Mouse (Mus musculus): ENCODE measurements around the gene Prkag2. TPM values are rescaled to one million over a fixed set of nuclear protein-coding genes. Genes with fewer than 3 reads are reported as not detected.
A peak's percentile ranks its signal among the peaks of the same experiment; 100 is the strongest.
"Not testable (repeated sequence)": the region's sequence is repeated elsewhere in the genome, so short reads cannot be mapped to it uniquely, and the experiment has no call there.

Prkag2 gene
- polyA plus RNA-seq, 1 experiment from 2014 or later, result 40.3 TPM

DNA sequence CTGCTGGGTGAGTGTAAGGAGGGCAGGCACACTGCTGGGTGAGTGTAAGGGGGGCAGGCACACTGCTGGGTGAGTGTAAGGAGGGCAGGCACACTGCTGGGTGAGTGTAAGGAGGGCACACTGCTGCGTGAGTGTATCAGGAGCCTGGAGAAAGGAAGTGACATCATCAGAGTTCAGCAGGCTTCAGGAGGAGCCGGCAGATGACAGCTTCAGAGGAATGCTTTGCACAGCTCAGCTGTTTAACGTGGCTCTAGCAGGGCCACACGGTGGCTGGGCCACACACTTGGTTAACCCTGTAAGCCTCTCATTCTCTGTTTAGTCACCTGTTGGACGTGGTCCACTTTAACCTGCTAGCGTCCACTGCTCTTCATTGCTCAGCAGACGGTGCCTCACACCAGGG is 16.6 kb downstream of the Prkag2 start:
- no peaks in the 10 kb centered on the region for H3K36me3 ChIP-seq
- H3K9me3 ChIP-seq (replicated peaks), result no peaks in the 10 kb centered on the region
- ATAC-seq (replicated peaks; ENCODE audit: low FRiP score), result no peak
- no peak overlapping the region for H3K4me3 ChIP-seq (replicated peaks)
- H3K4me2 ChIP-seq, result no peak overlapping the region
- no peak overlapping the region for H3K27ac ChIP-seq
- WGBS, result 40% methylated on average over 7 of the region's 7 CpGs
- H3K4me1 ChIP-seq, result peaks cover 25% of the 10 kb centered on the region
- H3K27me3 ChIP-seq, result no peaks in the 10 kb centered on the region
- H3K9ac ChIP-seq, result no peak overlapping the region

DNA sequence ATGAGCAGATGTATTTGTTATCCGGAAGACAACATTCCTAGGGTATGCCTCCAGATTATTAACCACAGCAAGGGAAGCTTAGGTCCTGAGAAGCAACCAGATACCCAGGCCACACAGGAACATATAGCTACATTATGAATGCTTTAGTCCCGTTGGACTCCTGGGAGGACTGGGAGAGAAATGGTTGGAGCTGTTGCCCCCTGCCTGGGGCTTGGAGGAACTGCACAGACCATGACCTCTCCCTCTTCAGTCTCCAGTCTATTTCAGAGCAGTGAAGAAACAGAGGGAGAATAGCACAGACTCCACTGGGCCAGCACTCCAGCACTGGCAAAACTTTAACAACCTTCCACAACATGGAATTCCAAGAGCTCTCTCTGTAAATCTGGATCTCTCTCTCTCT is 17.9 kb downstream of the Prkag2 start:
- H3K36me3 ChIP-seq, result no peaks in the 10 kb centered on the region
- H3K4me3 ChIP-seq (replicated peaks), result no peak overlapping the region
- ATAC-seq (replicated peaks; ENCODE audit: low FRiP score), result peak; percentile 62
- H3K9me3 ChIP-seq (replicated peaks), result no peaks in the 10 kb centered on the region
- peaks cover 37% of the 10 kb centered on the region for H3K4me1 ChIP-seq
- H3K27me3 ChIP-seq, result no peaks in the 10 kb centered on the region
- no peak overlapping the region for H3K27ac ChIP-seq
- no peak overlapping the region for H3K9ac ChIP-seq
- no peak overlapping the region for H3K4me2 ChIP-seq
- 45% methylated on average over 2 of the region's 2 CpGs for WGBS

DNA sequence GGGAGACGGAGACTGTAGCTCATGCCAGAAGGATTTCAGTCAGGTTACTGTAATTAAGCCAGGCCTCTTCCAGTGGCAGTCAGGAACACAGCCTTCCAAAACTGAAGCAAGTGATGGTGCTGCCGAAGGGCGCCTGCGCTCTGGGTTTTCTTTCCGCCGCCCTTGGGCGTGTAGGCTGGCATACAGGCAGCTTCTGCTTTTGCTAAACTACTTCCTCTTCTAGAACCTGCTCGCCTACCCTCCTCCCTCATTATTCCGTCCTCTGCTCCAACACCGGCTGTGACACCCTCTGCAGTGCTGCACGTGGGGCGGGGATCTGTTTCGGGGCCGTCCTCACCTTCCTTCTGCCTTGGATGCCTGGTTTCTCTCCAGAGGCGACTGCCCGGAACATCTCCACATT is 18.9 kb downstream of the Prkag2 start:
- Histone ChIP-seq H3K9me3 (replicated peaks) (no peaks in the 10 kb centered on the region), H3K4me1 (peaks cover 37% of the 10 kb centered on the region), H3K27me3 (no peaks in the 10 kb centered on the region), H3K9ac (no peak overlapping the region), H3K36me3 (no peaks in the 10 kb centered on the region), H3K27ac (no peak overlapping the region), H3K4me2 (no peak overlapping the region), H3K4me3 (replicated peaks) (no peak overlapping the region)
- no peak for ATAC-seq (replicated peaks; ENCODE audit: low FRiP score)
- WGBS, result 69% methylated on average over 16 of the region's 16 CpGs

DNA sequence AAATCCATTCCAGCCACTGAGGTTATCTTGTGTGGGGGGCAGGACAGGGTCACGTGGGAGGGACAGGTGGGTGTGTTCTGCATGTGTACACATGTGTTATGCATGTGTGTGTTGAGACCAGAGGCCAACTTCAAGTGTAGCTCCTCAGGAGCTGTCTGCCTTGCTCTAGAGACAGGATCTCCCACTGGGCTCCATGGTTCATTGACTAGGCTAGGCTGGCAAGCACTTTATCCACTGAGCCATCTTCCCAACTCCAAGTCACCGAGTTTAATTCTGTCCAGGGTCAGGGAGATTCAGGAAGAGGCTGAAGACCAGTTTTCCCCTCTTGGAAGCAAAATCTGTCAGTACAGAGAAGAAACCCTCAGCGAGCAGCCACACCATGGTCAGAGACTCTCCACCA is 19.4 kb downstream of the Prkag2 start:
- Histone ChIP-seq H3K9me3 (replicated peaks) (no peaks in the 10 kb centered on the region), H3K27ac (no peak overlapping the region), H3K9ac (no peak overlapping the region), H3K36me3 (no peaks in the 10 kb centered on the region), H3K4me1 (peaks cover 34% of the 10 kb centered on the region), H3K27me3 (no peaks in the 10 kb centered on the region), H3K4me2 (no peak overlapping the region), H3K4me3 (replicated peaks) (no peak overlapping the region)
- no peak for ATAC-seq (replicated peaks; ENCODE audit: low FRiP score)
- WGBS, result 61% methylated on average over 3 of the region's 3 CpGs

DNA sequence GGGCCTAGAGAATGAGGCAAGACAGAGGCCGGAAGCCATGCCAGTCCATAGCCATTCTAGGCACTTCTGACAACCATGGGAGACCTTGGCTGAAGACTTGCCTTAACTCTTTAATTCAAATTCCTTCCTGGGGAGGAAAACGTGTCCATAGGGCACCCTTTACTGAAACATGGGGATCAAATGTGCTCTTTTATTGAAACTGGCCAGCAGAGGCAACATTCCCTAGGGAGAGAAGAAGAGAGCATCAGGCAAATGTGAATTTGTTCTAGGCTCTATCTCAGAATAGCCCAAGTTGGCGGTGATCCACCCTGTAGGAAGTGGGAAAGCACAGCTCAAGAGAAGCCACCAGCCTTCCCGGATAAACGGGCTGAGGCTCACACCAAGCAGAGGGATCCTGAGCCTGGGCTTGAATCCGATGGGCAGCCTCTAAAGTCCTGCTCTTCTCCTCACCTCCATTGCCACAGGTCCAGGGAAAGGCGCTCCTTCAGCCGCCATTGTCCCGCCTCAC is 19.9 kb downstream of the Prkag2 start:
- WGBS, result 91% methylated on average over 9 of the region's 9 CpGs
- no peaks in the 10 kb centered on the region for H3K9me3 ChIP-seq (replicated peaks)
- no peaks in the 10 kb centered on the region for H3K27me3 ChIP-seq
- H3K9ac ChIP-seq, result no peak overlapping the region
- H3K4me1 ChIP-seq, result peaks cover 36% of the 10 kb centered on the region
- ATAC-seq (replicated peaks; ENCODE audit: low FRiP score), result no peak
- H3K4me3 ChIP-seq (replicated peaks), result no peak overlapping the region
- no peaks in the 10 kb centered on the region for H3K36me3 ChIP-seq
- H3K27ac ChIP-seq, result no peak overlapping the region
- no peak overlapping the region for H3K4me2 ChIP-seq

DNA sequence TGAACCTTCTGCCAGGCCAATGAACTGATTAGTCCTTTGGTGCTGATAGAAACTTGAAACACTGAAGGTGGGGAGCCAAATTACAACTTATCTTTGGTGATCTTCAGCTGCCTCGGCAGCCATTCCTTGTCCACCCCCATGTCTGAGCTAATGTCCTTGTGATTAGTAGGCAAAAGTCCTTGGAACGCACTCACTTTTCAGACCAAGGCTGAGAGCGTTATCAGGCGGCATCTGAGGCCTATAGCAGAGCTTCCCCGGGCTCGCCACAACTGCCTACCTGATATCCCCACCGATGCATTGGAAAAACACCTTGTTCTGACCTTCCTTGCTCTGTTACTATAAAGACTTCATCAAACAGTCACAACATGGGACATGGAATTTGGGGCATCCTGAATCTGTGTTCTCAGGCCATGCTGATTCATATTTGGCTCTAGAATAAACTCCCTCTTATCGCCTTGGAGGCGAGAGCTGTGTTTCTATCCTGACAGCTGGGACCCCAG is 20.6 kb downstream of the Prkag2 start:
- Histone ChIP-seq H3K36me3 (no peaks in the 10 kb centered on the region), H3K4me1 (peaks cover 41% of the 10 kb centered on the region), H3K27me3 (no peaks in the 10 kb centered on the region), H3K27ac (no peak overlapping the region), H3K4me2 (no peak overlapping the region), H3K9ac (no peak overlapping the region), H3K9me3 (replicated peaks) (no peaks in the 10 kb centered on the region), H3K4me3 (replicated peaks) (no peak overlapping the region)
- WGBS, result 86% methylated on average over 9 of the region's 9 CpGs
- no peak for ATAC-seq (replicated peaks; ENCODE audit: low FRiP score)

DNA sequence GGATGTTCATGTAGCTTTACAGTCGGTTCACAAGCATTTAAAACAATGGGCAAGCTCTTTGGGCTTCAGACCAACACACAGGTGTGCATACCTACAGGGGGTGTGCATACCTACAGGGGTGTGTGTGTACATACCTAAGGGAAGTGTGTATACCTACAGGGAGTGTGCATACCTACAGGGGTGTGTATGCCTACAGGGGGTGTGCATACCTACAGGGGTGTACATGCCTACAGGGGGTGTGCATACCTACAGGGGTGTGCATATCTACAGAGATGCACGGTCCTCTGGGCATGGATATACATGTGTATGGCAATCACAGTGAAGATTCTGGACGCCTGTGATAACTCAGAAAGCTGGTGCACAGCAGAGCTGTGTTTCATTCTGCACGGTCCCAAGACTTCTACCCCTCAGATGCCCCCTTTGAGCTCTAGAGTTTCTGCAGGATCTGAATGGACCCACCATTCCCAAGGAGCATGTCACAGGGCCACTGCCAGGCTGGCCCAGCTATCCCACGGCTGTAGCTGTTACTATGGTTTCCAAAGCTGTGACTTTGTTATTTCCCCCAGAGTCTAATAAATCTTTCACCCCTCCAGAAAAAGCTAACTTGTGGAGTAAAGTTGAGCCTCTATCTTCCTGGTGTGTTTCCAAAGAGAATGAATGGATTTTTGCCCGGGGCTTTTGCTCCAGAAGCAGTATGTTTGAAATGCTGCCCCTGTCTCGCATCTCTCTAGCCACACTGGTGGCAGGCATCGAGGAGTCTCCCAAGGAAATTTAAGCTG is 22.4 kb downstream of the Prkag2 start:
- no peak for ATAC-seq (replicated peaks; ENCODE audit: low FRiP score)
- Histone ChIP-seq H3K9ac (no peak overlapping the region), H3K27ac (no peak overlapping the region), H3K4me1 (peaks cover 38% of the 10 kb centered on the region), H3K4me2 (no peak overlapping the region), H3K9me3 (replicated peaks) (no peaks in the 10 kb centered on the region), H3K4me3 (replicated peaks) (no peak overlapping the region), H3K27me3 (no peaks in the 10 kb centered on the region), H3K36me3 (no peaks in the 10 kb centered on the region)
- WGBS, result 50% methylated on average over 8 of the region's 8 CpGs

DNA sequence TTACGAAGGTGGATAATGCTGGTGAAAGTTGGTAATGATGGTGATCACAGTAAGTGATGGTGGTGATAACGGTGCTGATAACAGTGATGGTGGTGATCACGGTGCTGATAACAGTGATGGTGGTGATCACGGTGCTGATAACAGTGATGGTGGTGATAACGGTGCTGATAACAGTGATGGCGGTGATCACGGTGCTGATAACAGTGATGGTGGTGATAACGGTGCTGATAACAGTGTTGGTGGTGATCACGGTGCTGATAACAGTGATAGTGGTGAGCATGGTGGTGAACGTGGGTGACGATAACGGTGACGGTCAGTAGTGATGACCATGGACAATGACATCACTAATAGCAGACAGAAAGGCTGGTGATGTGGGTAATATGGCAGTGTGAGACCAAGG is 23.2 kb downstream of the Prkag2 start:
- not testable (repeated sequence) for H3K4me2 ChIP-seq; H3K9me3 ChIP-seq (replicated peaks); H3K36me3 ChIP-seq; ATAC-seq (replicated peaks; ENCODE audit: low FRiP score); H3K27ac ChIP-seq; H3K4me3 ChIP-seq (replicated peaks); H3K27me3 ChIP-seq; H3K9ac ChIP-seq
- peaks cover 38% of the 10 kb centered on the region for H3K4me1 ChIP-seq
- 97% methylated on average over 13 of the region's 13 CpGs for WGBS

DNA sequence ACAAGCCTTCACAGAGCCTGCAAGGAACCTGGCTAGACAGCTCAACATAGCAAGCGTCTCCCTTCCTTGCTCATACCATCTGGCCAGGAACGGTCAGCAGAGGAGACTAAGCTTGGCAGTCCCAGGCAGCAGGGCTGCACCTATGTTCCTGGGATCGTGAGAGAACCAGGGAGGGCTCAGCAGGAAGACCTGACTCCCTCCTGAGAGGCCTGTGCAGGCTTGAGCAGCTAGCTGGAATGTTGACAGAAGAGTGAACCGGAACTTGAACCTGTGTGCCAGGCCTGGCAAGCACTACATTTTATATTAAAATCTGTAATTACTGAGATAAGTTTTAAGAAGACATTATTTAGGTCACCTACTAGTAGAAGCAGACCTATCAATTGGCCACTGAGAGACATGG is 24.8 kb downstream of the Prkag2 start:
- H3K4me2 ChIP-seq, result no peak overlapping the region
- peak overlapping the region; percentile 70 for H3K27ac ChIP-seq
- H3K9me3 ChIP-seq (replicated peaks), result no peaks in the 10 kb centered on the region
- H3K9ac ChIP-seq, result no peak overlapping the region
- H3K27me3 ChIP-seq, result no peaks in the 10 kb centered on the region
- peaks cover 22% of the 10 kb centered on the region for H3K4me1 ChIP-seq
- ATAC-seq (replicated peaks; ENCODE audit: low FRiP score), result peak; percentile 57; the same call in 1 of the 2 replicates
- no peak overlapping the region for H3K4me3 ChIP-seq (replicated peaks)
- 63% methylated on average over 4 of the region's 4 CpGs for WGBS
- no peaks in the 10 kb centered on the region for H3K36me3 ChIP-seq

DNA sequence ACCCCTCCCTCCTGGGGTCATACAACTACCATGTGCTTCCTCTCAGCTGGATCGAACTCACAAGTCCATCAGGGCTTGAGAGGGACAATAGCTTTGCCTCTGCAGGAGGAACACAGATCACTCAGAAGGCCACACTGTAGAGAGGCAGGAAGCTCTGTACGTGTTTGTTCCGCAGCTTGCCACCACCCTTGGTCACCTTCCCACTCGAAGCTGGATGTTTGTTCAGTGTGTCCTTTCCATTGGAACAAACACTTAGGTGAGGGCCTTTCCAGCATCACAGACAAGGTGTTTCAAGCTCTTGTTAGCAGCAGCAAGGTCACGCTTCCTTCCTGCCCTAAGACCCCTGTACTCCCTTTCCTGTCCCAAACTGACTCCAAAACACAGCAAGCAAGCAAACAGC is 30.6 kb downstream of the Prkag2 start:
- Histone ChIP-seq H3K27me3 (no peaks in the 10 kb centered on the region), H3K4me3 (replicated peaks) (no peak overlapping the region), H3K4me1 (peaks cover 25% of the 10 kb centered on the region), H3K4me2 (no peak overlapping the region), H3K9ac (no peak overlapping the region), H3K36me3 (no peaks in the 10 kb centered on the region), H3K9me3 (replicated peaks) (no peaks in the 10 kb centered on the region), H3K27ac (no peak overlapping the region)
- ATAC-seq (replicated peaks; ENCODE audit: low FRiP score), result no peak
- 63% methylated on average over 5 of the region's 5 CpGs for WGBS

DNA sequence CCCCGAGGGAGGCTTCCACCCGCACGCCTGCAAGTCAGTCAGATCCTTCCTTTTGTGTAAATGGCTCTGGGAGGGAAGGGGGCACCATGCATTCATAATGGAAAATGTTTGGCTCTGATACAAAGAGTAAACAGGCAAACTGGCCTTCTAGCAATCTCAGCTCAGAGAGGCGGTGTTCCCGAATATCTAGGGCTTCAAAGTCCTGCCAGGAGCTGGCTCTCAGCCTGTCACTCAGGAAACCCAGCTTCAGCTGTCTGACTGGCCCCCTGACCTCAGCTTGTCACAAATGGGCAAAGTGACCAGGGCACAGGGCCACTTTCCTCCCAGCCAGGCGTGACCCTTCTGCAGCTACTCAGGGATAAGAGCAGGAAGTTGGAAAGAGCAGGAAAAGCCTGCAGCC is 33.3 kb downstream of the Prkag2 start:
- whole genome bisulfite sequencing, result 24% methylated on average over 6 of the region's 6 CpGs
- peaks cover 35% of the 10 kb centered on the region for H3K4me1 ChIP-seq
- H3K27me3 ChIP-seq, result no peaks in the 10 kb centered on the region
- H3K4me2 ChIP-seq, result no peak overlapping the region
- no peak overlapping the region for H3K4me3 ChIP-seq (replicated peaks)
- no peak; the same call in 1 of the 2 replicates for ATAC-seq (replicated peaks; ENCODE audit: low FRiP score)
- no peaks in the 10 kb centered on the region for H3K9me3 ChIP-seq (replicated peaks)
- H3K36me3 ChIP-seq, result no peaks in the 10 kb centered on the region
- H3K9ac ChIP-seq, result no peak overlapping the region
- H3K27ac ChIP-seq, result peak overlapping the region; percentile 75

DNA sequence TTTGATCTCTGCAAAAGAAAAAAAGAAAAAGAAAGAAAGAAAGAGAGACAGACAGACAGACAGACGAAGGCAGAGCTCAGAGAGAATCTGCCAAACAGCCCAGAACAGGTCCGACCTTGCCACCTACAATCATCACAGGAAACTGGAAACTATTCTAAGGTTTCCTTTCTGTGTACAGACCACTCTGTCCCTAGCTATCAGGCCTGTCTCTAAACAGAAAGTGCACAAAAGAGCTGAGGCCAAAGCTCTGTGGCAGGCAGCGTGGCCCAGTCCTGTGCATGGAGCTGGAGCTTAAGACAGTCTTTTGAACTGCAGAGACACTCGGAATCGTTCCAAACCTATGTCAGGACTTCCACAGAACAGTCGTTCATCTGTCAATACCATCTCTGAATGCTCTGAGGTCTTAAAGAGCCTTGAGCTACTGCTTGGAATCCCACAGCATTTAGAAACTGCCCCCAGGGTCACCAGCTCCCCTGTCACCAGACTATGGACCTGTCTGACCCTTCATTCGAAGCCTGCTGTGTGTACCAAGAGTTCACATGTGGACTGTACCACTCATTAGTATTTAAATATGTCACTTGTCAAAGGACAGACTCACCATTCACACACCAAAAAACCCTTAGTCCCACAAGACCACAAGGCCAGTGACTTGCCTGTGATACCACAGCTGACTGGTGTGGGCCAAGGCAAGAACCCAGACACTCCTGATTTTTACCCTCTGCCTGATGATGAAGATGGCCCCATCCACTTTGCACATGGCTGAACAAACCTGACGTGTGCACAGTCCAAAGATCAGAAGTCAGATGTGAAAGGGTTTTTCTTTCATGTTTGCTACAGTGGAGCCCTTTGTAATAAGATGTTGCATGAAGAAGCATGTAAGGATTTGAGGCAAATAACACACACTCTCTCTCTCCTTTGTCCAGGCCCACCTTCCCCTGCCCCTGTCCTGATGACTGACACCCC is 35.9 kb downstream of the Prkag2 start:
- peaks cover 45% of the 10 kb centered on the region for H3K4me1 ChIP-seq
- H3K36me3 ChIP-seq, result no peaks in the 10 kb centered on the region
- H3K9me3 ChIP-seq (replicated peaks), result no peaks in the 10 kb centered on the region
- no peak overlapping the region for H3K27ac ChIP-seq
- H3K27me3 ChIP-seq, result no peaks in the 10 kb centered on the region
- ATAC-seq (replicated peaks; ENCODE audit: low FRiP score), result no peak
- WGBS, result 64% methylated on average over 8 of the region's 8 CpGs
- H3K4me3 ChIP-seq (replicated peaks), result no peak overlapping the region
- no peak overlapping the region for H3K9ac ChIP-seq
- no peak overlapping the region for H3K4me2 ChIP-seq
